Mouse (Mus musculus) hindbrain, embryonic 16.5 days (tissue): ENCODE results near the gene Ech1. TPM values are rescaled to one million over a fixed set of nuclear protein-coding genes. Genes with fewer than 3 reads are reported as not detected.

Experiments used
- ATAC-seq: fragments of 200-750 bp; cut with Nextera tagmentation; 2 replicates; pipeline ENCODE4 v1.8.0; 2017; ENCODE audit warnings: moderate TSS enrichment, moderate library complexity
- H3K27ac ChIP-seq: fragments of 300-500 bp; sonication (generic); 2 replicates; pipeline ENCODE4 v1.5.1; 2014; ENCODE audit warnings: low read depth, mild to moderate bottlenecking, control low read depth, low read length, moderate library complexity
- H3K27me3 ChIP-seq: fragments of 300-500 bp; sonication (generic); replicated peaks from 2 replicates; pipeline ENCODE4 v1.6.1; 2014; ENCODE audit warnings: low read length; ENCODE audit not compliant: control insufficient read depth, insufficient read depth
- H3K36me3 ChIP-seq: fragments of 300-500 bp; sonication (generic); 2 replicates; pipeline ENCODE4 v1.6.1; 2014; ENCODE audit warnings: mild to moderate bottlenecking, low read length, moderate library complexity, mixed read lengths; ENCODE audit not compliant: control insufficient read depth, insufficient read depth
- H3K4me1 ChIP-seq: fragments of 300-500 bp; sonication (generic); 2 replicates; pipeline ENCODE4 v1.6.1; 2014; ENCODE audit warnings: low read depth, low read length; ENCODE audit not compliant: control insufficient read depth, insufficient read depth
- H3K4me2 ChIP-seq: fragments of 300-500 bp; sonication (generic); 2 replicates; pipeline ENCODE4 v1.6.1; 2014; ENCODE audit warnings: mild to moderate bottlenecking, low read length, control low read depth, moderate library complexity
- H3K4me3 ChIP-seq: fragments of 300-500 bp; sonication (generic); 2 replicates; pipeline ENCODE4 v1.5.1; 2014; ENCODE audit warnings: mild to moderate bottlenecking, low read length, control low read depth, moderate library complexity
- H3K9ac ChIP-seq: fragments of 300-500 bp; sonication (generic); 2 replicates; pipeline ENCODE4 v1.6.1; 2014; ENCODE audit warnings: low read depth, mild to moderate bottlenecking, control low read depth, low read length, moderate library complexity
- H3K9me3 ChIP-seq: fragments of 300-500 bp; sonication (generic); 2 replicates; pipeline ENCODE4 v1.6.1; 2014; ENCODE audit warnings: mild to moderate bottlenecking, low read length, moderate library complexity; ENCODE audit not compliant: control insufficient read depth
- WGBS: fragments of 180-500 bp; shearing (Covaris S2); extraction: QIAGEN DNeasy Blood & Tissue Kit; methylation state at CpG from one replicate; pipeline ENCODE4 v1.1.7; 2014; 5-methylcytosine and 5-hydroxymethylcytosine counted together
- polyA plus RNA-seq: library from polyadenylated mRNA; unstranded; fragments of >200 nt; fragmentation: Nextera tagmentation; extraction: Ambion mirVana; gene quantifications from 2 replicates; pipeline ENCODE4 v1.2.1, GENCODE M21; 2015

Ech1 gene
- polyA plus RNA-seq, 1 experiment from 2014 or later, result 117 TPM

- no peak within 1 kb of the TSS for H3K27ac ChIP-seq
- peaks cover 19% of the 10 kb centered on the region for H3K36me3 ChIP-seq
- H3K4me1 ChIP-seq, result no peaks in the 10 kb centered on the region
- no peaks in the 10 kb centered on the region for H3K27me3 ChIP-seq
- 84% methylated on average over 6 of the region's 6 CpGs for WGBS
- no peak within 1 kb of the TSS for H3K9ac ChIP-seq
- no peak within 1 kb of the TSS for H3K4me3 ChIP-seq
- H3K9me3 ChIP-seq, result no peaks in the 10 kb centered on the region
- ATAC-seq, result no peak
- no peak within 1 kb of the TSS for H3K4me2 ChIP-seq
These were observed 8.8 kb downstream of the Ech1 start, which contains the start of gene Lgals4 for GRCm38 (mm10) chr7:28833723-28834347. Gene Lgals4, plus strand, starts transcription at chr7:28833854.

GRCm38 (mm10) chr7:28836936-28837335 is 11.9 kb downstream of the Ech1 start:
- 90% methylated on average over 5 of the region's 5 CpGs for whole genome bisulfite sequencing
- H3K36me3 ChIP-seq, result peaks cover 2% of the 10 kb centered on the region; the same call in 1 of the 2 replicates

GRCm38 (mm10) chr7:28838331-28838730 is 13.3 kb downstream of the Ech1 start:
- Histone ChIP-seq H3K27ac (no peak overlapping the region), H3K9me3 (no peaks in the 10 kb centered on the region), H3K4me2 (no peak overlapping the region), H3K27me3 (no peaks in the 10 kb centered on the region), H3K4me1 (no peaks in the 10 kb centered on the region), H3K9ac (no peak overlapping the region), H3K36me3 (no peaks in the 10 kb centered on the region), H3K4me3 (no peak overlapping the region)
- 78% methylated on average over 9 of the region's 9 CpGs for WGBS
- no peak for ATAC-seq

More at GRCm38 (mm10) chr7:28836936-28837335, 11.9 kb downstream of the Ech1 start:
- H3K4me1 ChIP-seq, result no peaks in the 10 kb centered on the region
- no peak overlapping the region for H3K4me3 ChIP-seq
- no peaks in the 10 kb centered on the region for H3K27me3 ChIP-seq
- ATAC-seq, result no peak
- H3K9me3 ChIP-seq, result no peaks in the 10 kb centered on the region
- no peak overlapping the region for H3K9ac ChIP-seq
- no peak overlapping the region for H3K27ac ChIP-seq
- no peak overlapping the region for H3K4me2 ChIP-seq

GRCm38 (mm10) chr7:28847273-28847672 is 22.3 kb downstream of the Ech1 start:
- H3K4me3 ChIP-seq, result no peak overlapping the region
- no peaks in the 10 kb centered on the region for H3K27me3 ChIP-seq
- H3K9ac ChIP-seq, result no peak overlapping the region
- no peak overlapping the region for H3K4me2 ChIP-seq
- H3K4me1 ChIP-seq, result no peaks in the 10 kb centered on the region
- 76% methylated on average over 1 of the region's 1 CpGs for WGBS
- ATAC-seq, result no peak
- H3K27ac ChIP-seq, result no peak overlapping the region
- 0 out of 2 replicates have a peak, but pooled peaks cover 2% of the 10 kb centered on the region for H3K9me3 ChIP-seq
- no peaks in the 10 kb centered on the region for H3K36me3 ChIP-seq

GRCm38 (mm10) chr7:28849700-28850236 is 24.8 kb downstream of the Ech1 start:
- H3K4me3 ChIP-seq, result no peak overlapping the region
- H3K4me1 ChIP-seq, result no peaks in the 10 kb centered on the region
- WGBS, result 50% methylated on average over 1 of the region's 1 CpGs
- H3K9me3 ChIP-seq, result no peaks in the 10 kb centered on the region
- H3K36me3 ChIP-seq, result no peaks in the 10 kb centered on the region
- no peak overlapping the region for H3K27ac ChIP-seq
- ATAC-seq, result no peak
- H3K4me2 ChIP-seq, result no peak overlapping the region
- H3K9ac ChIP-seq, result no peak overlapping the region
- no peaks in the 10 kb centered on the region for H3K27me3 ChIP-seq

- Histone ChIP-seq H3K4me3 (no peak overlapping the region), H3K36me3 (no peaks in the 10 kb centered on the region), H3K27me3 (no peaks in the 10 kb centered on the region), H3K4me2 (no peak overlapping the region), H3K27ac (no peak overlapping the region), H3K4me1 (no peaks in the 10 kb centered on the region), H3K9me3 (no peaks in the 10 kb centered on the region), H3K9ac (no peak overlapping the region)
- WGBS, result 87% methylated on average over 4 of the region's 4 CpGs
- ATAC-seq, result no peak
These were observed 25.6 kb downstream of the Ech1 start for GRCm38 (mm10) chr7:28850642-28851041.

GRCm38 (mm10) chr7:28859953-28860352 is 34.9 kb downstream of the Ech1 start:
- Histone ChIP-seq H3K27ac (no peak overlapping the region), H3K36me3 (no peaks in the 10 kb centered on the region), H3K4me3 (no peak overlapping the region), H3K4me1 (no peaks in the 10 kb centered on the region), H3K9ac (no peak overlapping the region), H3K9me3 (peaks cover 5% of the 10 kb centered on the region; the same call in 1 of the 2 replicates), H3K4me2 (no peak overlapping the region), H3K27me3 (no peaks in the 10 kb centered on the region)
- no peak for ATAC-seq
- WGBS, result 94% methylated on average over 2 of the region's 2 CpGs

- Histone ChIP-seq H3K9me3 (peaks cover 5% of the 10 kb centered on the region; the same call in 1 of the 2 replicates), H3K9ac (no peak overlapping the region), H3K4me3 (no peak overlapping the region), H3K4me1 (peaks cover 2% of the 10 kb centered on the region; the same call in 1 of the 2 replicates), H3K4me2 (no peak overlapping the region), H3K36me3 (no peaks in the 10 kb centered on the region), H3K27ac (no peak overlapping the region), H3K27me3 (no peaks in the 10 kb centered on the region)
- 87% methylated on average over 6 of the region's 6 CpGs for WGBS
- no peak for ATAC-seq
These were observed 35.9 kb downstream of the Ech1 start for GRCm38 (mm10) chr7:28860898-28861297.

GRCm38 (mm10) chr7:28862817-28863499 is 37.9 kb downstream of the Ech1 start:
- WGBS, result 80% methylated on average over 15 of the region's 15 CpGs
- Histone ChIP-seq H3K36me3 (no peaks in the 10 kb centered on the region), H3K9me3 (peaks cover 5% of the 10 kb centered on the region; the same call in 1 of the 2 replicates), H3K4me3 (no peak overlapping the region), H3K27ac (no peak overlapping the region), H3K4me2 (no peak overlapping the region), H3K4me1 (peaks cover 2% of the 10 kb centered on the region; the same call in 1 of the 2 replicates), H3K27me3 (no peaks in the 10 kb centered on the region), H3K9ac (no peak overlapping the region)
- no peak for ATAC-seq
